Mouse (Mus musculus) bone marrow, adult 2 months (tissue): ENCODE data around the gene Gm20661. TPM values are rescaled to one million over a fixed set of nuclear protein-coding genes. Genes with fewer than 3 reads are reported as not detected.

Experiments used
- H3K27ac ChIP-seq: fragments of 200-500 bp; 2 replicates; pipeline ENCODE4 v1.5.1; 2012; ENCODE audit warnings: low read depth, mild to moderate bottlenecking, control low read depth, inconsistent platforms, low read length; ENCODE audit not compliant: control insufficient read depth, poor library complexity, insufficient read depth
- H3K4me1 ChIP-seq: fragments of 200-500 bp; 2 replicates; pipeline ENCODE4 v1.6.1; 2011; ENCODE audit warnings: low read length; ENCODE audit not compliant: control insufficient read depth, insufficient read depth
- H3K4me3 ChIP-seq: fragments of 200-500 bp; replicated peaks from 2 replicates; pipeline ENCODE3; 2011; ENCODE audit warnings: mild to moderate bottlenecking, low read depth, low read length, control low read depth; ENCODE audit not compliant: control insufficient read depth
- CTCF ChIP-seq: fragments of 200-500 bp; IDR thresholded peaks from 2 replicates; pipeline ENCODE4 v1.5.1; 2011; ENCODE audit warnings: low read length, control low read depth; ENCODE audit not compliant: control insufficient read depth, insufficient read depth
- POLR2A ChIP-seq: fragments of 200-500 bp; IDR thresholded peaks from 2 replicates; pipeline ENCODE4 v1.6.1; 2011; ENCODE audit warnings: low read depth, mild to moderate bottlenecking, control low read depth, low read length, borderline replicate concordance; ENCODE audit not compliant: control insufficient read depth
- WGBS: fragments of 180-500 bp; shearing (Covaris S2); methylation state at CpG from one replicate; pipeline ENCODE4 v1.1.7; 2018; 5-methylcytosine and 5-hydroxymethylcytosine counted together
- polyA plus RNA-seq: library from polyadenylated mRNA; stranded (reverse); fragments of >200 nt; gene quantifications from 2 replicates; pipeline ENCODE4 v1.2.4, GENCODE M21; 2011; ENCODE audit warnings: low replicate concordance; ENCODE audit not compliant: missing spikeins, insufficient read depth, insufficient read length

Gm20661 gene
- 4.7 TPM in 1 of 2 replicates, not detected in the other for polyA plus RNA-seq

- Histone ChIP-seq H3K27ac (peak within 1 kb of the TSS; percentile 70), H3K4me3 (peak within 1 kb of the TSS; percentile 27), H3K4me1 (peaks cover 24% of the 10 kb centered on the region)
- WGBS: 3% methylated on average over 14 of the region's 14 CpGs
- peak; percentile 25; the same call in 1 of the 2 replicates for TF ChIP-seq POLR2A
- TF ChIP-seq CTCF: no peak
Measured at GRCm38 (mm10) chr9:107982681-107983346, at the start of gene Gm20661. TSS of gene Gm20661 (plus strand) at chr9:107983058.

GRCm38 (mm10) chr9:107934146-107934545, 48.7 kb upstream of the Gm20661 start:
- 78% methylated on average over 11 of the region's 11 CpGs for WGBS
- Histone ChIP-seq H3K27ac (no peak overlapping the region), H3K4me3 (no peak overlapping the region), H3K4me1 (no peaks in the 10 kb centered on the region)
- TF ChIP-seq POLR2A (no peak), CTCF (no peak)

DNA sequence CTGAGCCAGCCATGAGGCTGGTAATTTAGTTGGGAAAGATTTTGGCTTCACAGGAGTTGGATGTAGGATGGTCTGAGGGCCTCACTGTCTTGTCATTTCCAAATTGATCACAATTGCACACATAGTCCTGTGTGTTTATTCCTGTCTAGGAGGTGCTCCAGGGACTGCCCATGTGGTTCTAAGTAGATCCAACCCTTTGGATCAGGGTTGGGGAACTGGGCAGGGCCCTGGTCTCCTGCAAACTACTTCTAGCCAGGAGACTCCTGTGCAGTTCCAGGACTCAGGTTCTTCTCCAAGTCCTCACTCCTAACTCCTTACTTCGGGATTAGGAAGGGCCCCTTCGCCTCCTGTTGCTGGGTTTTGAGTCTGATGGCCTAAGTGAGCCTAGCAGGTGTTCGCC, 47.5 kb upstream of the Gm20661 start, which contains the start of gene Camkv:
TSS of gene Camkv (plus strand) at position 301 of the 400 bp plus-strand sequence.
- Histone ChIP-seq H3K4me3 (no peak within 1 kb of the TSS), H3K27ac (no peak within 1 kb of the TSS), H3K4me1 (no peaks in the 10 kb centered on the region)
- TF ChIP-seq CTCF (no peak), POLR2A (no peak)
- WGBS: 46% methylated on average over 3 of the region's 3 CpGs

GRCm38 (mm10) chr9:107935790-107936214, 47.1 kb upstream of the Gm20661 start:
- under 1% methylated on average over 41 of the region's 41 CpGs for WGBS
- Histone ChIP-seq H3K4me1 (no peaks in the 10 kb centered on the region), H3K4me3 (no peak overlapping the region), H3K27ac (no peak overlapping the region)
- TF ChIP-seq CTCF (no peak), POLR2A (no peak)

DNA sequence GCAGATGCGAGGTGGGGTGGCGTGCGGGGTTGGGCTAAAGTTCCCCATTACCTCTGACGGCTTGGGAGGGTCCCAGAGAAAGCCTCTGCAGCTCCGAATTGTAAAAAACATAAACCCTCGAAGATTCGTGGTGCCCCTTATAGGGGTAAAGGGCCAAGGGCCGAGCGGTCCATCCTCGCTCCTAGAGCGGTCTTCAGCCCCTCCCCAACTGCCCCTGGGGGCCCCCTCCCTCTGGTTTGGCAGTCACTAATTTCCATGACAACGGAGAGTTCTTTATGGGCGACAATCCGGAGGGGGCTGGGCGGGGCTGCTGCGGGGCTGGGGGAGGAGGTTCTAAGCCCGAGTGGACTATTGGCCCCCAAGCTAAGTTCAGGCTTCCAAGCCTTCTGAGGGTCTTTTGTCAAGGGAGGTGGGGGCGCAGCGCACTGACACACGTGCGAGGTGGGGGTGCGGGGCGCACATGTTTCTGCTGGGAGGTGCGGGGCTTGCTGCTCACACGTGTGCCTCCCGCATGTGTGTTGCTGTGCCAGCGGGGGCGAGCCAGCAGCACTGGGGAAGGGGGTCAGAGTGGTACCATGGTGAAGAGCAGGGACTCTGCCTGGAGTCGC, 46.5 kb upstream of the Gm20661 start:
- TF ChIP-seq POLR2A (no peak), CTCF (no peak)
- Histone ChIP-seq H3K4me3 (no peak overlapping the region), H3K4me1 (no peaks in the 10 kb centered on the region), H3K27ac (no peak overlapping the region)
- 16% methylated on average over 29 of the region's 29 CpGs for WGBS

DNA sequence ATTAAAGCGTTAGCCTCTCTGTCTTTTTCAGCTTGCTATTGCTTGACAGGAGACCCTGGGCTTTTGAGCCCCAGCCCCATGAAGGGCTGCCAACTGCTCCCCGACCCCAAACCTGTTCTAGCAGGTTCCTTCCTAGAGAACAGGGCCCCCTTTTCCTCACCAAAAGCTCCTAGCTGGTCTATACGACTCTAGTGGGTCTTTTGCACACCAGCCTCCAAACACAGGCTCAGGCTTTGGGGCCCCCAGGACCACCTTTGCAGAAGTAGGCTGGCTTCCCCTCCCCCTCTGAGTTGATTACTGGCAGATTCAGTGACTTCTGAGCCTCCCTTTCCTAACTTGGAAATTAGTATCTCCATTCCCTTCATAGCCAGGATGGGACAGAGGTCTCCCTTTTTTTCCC, 46.0 kb upstream of the Gm20661 start:
- 66% methylated on average over 3 of the region's 3 CpGs for WGBS
- Histone ChIP-seq H3K27ac (no peak overlapping the region), H3K4me1 (no peaks in the 10 kb centered on the region), H3K4me3 (no peak overlapping the region)
- TF ChIP-seq CTCF (no peak), POLR2A (no peak)

- TF ChIP-seq POLR2A (no peak), CTCF (no peak)
- Histone ChIP-seq H3K4me1 (peaks cover 2% of the 10 kb centered on the region; the same call in 1 of the 2 replicates), H3K4me3 (no peak overlapping the region), H3K27ac (no peak overlapping the region)
- 81% methylated on average over 31 of the region's 31 CpGs for WGBS
Measured at GRCm38 (mm10) chr9:107947241-107948194, 35.3 kb upstream of the Gm20661 start.
